Mouse (Mus musculus): ENCODE measurements around the gene Myrip.
A peak's percentile ranks its signal among the peaks of the same experiment; 100 is the strongest.
"Not testable (repeated sequence)": the region's sequence is repeated elsewhere in the genome, so short reads cannot be mapped to it uniquely, and the experiment has no call there.

The Myrip gene

GRCm38 (mm10) chr9:120322702-120323426 is 21.6 kb downstream of the Myrip start:
- ATAC-seq (ENCODE audit: insufficient number of reproducible peaks, low FRiP score, low TSS enrichment): no peak

GRCm38 (mm10) chr9:120331048-120331447 is 29.7 kb downstream of the Myrip start:
- ATAC-seq (ENCODE audit: insufficient number of reproducible peaks, low FRiP score, low TSS enrichment): not testable (repeated sequence)

- ATAC-seq (ENCODE audit: insufficient number of reproducible peaks, low FRiP score, low TSS enrichment): no peak
These were observed 36.9 kb downstream of the Myrip start for GRCm38 (mm10) chr9:120338172-120338571.

- ATAC-seq (ENCODE audit: insufficient number of reproducible peaks, low FRiP score, low TSS enrichment): no peak
These were observed 38.8 kb downstream of the Myrip start for GRCm38 (mm10) chr9:120339975-120340695.

GRCm38 (mm10) chr9:120343123-120343790 is 41.9 kb downstream of the Myrip start:
- ATAC-seq (ENCODE audit: insufficient number of reproducible peaks, low FRiP score, low TSS enrichment): no peak

GRCm38 (mm10) chr9:120345651-120346151 is 44.4 kb downstream of the Myrip start:
- ATAC-seq (ENCODE audit: insufficient number of reproducible peaks, low FRiP score, low TSS enrichment): no peak

GRCm38 (mm10) chr9:120349145-120349544 is 47.8 kb downstream of the Myrip start:
- ATAC-seq (ENCODE audit: insufficient number of reproducible peaks, low FRiP score, low TSS enrichment): peak; percentile 79; the same call in 1 of the 2 replicates

- no peak for ATAC-seq (ENCODE audit: insufficient number of reproducible peaks, low FRiP score, low TSS enrichment)
These were observed 49.0 kb downstream of the Myrip start for GRCm38 (mm10) chr9:120350346-120350745.

GRCm38 (mm10) chr9:120351061-120351460 is 49.7 kb downstream of the Myrip start:
- no peak for ATAC-seq (ENCODE audit: insufficient number of reproducible peaks, low FRiP score, low TSS enrichment)

GRCm38 (mm10) chr9:120351474-120351873 is 50.2 kb downstream of the Myrip start:
- ATAC-seq (ENCODE audit: insufficient number of reproducible peaks, low FRiP score, low TSS enrichment): no peak

GRCm38 (mm10) chr9:120353036-120353435 is 51.7 kb downstream of the Myrip start:
- ATAC-seq (ENCODE audit: insufficient number of reproducible peaks, low FRiP score, low TSS enrichment): no peak

GRCm38 (mm10) chr9:120353967-120354366 is 52.7 kb downstream of the Myrip start:
- ATAC-seq (ENCODE audit: insufficient number of reproducible peaks, low FRiP score, low TSS enrichment): no peak

GRCm38 (mm10) chr9:120354550-120355345 is 53.4 kb downstream of the Myrip start:
- no peak for ATAC-seq (ENCODE audit: insufficient number of reproducible peaks, low FRiP score, low TSS enrichment)

GRCm38 (mm10) chr9:120356490-120356889 is 55.2 kb downstream of the Myrip start:
- ATAC-seq (ENCODE audit: insufficient number of reproducible peaks, low FRiP score, low TSS enrichment): no peak

- no peak for ATAC-seq (ENCODE audit: insufficient number of reproducible peaks, low FRiP score, low TSS enrichment)
These were observed 56.7 kb downstream of the Myrip start for GRCm38 (mm10) chr9:120358060-120358459.

GRCm38 (mm10) chr9:120360397-120361177 is 59.3 kb downstream of the Myrip start:
- ATAC-seq (ENCODE audit: insufficient number of reproducible peaks, low FRiP score, low TSS enrichment): no peak

GRCm38 (mm10) chr9:120361656-120362055 is 60.3 kb downstream of the Myrip start:
- ATAC-seq (ENCODE audit: insufficient number of reproducible peaks, low FRiP score, low TSS enrichment): no peak

GRCm38 (mm10) chr9:120362684-120363083 is 61.4 kb downstream of the Myrip start:
- ATAC-seq (ENCODE audit: insufficient number of reproducible peaks, low FRiP score, low TSS enrichment): no peak

- no peak for ATAC-seq (ENCODE audit: insufficient number of reproducible peaks, low FRiP score, low TSS enrichment)
These were observed 63.5 kb downstream of the Myrip start for GRCm38 (mm10) chr9:120364653-120365283.
